Mouse (Mus musculus): Measurements from ENCODE around the gene Saa1.
"Not testable (repeated sequence)": the region's sequence is repeated elsewhere in the genome, so short reads cannot be mapped to it uniquely, and the experiment has no call there.

The Saa1 gene

GRCm38 (mm10) chr7:46742880-46743279 is at the start of gene Saa1:
Gene Saa1, minus strand, starts transcription at chr7:46742980.
- not testable (repeated sequence) for DNase-seq (ENCODE audit: low read depth, low spot score)

- no peak for DNase-seq (ENCODE audit: low read depth, low spot score)
These were observed 46.5 kb upstream of the Saa1 start for GRCm38 (mm10) chr7:46789177-46789849.

- DNase-seq (ENCODE audit: low read depth, low spot score), result peak; percentile 73
These were observed 27.9 kb upstream of the Saa1 start for GRCm38 (mm10) chr7:46770706-46771105.

GRCm38 (mm10) chr7:46768451-46768850 is 25.7 kb upstream of the Saa1 start:
- DNase-seq (ENCODE audit: low read depth, low spot score), result no peak

GRCm38 (mm10) chr7:46767371-46767770 is 24.6 kb upstream of the Saa1 start:
- DNase-seq (ENCODE audit: low read depth, low spot score), result no peak

- no peak for DNase-seq (ENCODE audit: low read depth, low spot score)
These were observed 21.9 kb upstream of the Saa1 start for GRCm38 (mm10) chr7:46764672-46765071.

- DNase-seq (ENCODE audit: low read depth, low spot score), result no peak
These were observed 19.8 kb upstream of the Saa1 start for GRCm38 (mm10) chr7:46762601-46763000.

- DNase-seq (ENCODE audit: low read depth, low spot score), result no peak
These were observed 18.4 kb upstream of the Saa1 start for GRCm38 (mm10) chr7:46761049-46761795.

- DNase-seq (ENCODE audit: low read depth, low spot score), result no peak
These were observed 8.7 kb upstream of the Saa1 start, which contains the start of gene Saa2 for GRCm38 (mm10) chr7:46751490-46751889. Gene Saa2, plus strand, starts transcription at chr7:46751790.

GRCm38 (mm10) chr7:46748459-46748858 is 5.7 kb upstream of the Saa1 start:
- no peak for DNase-seq (ENCODE audit: low read depth, low spot score)

GRCm38 (mm10) chr7:46746381-46746780 is 3.6 kb upstream of the Saa1 start:
- DNase-seq (ENCODE audit: low read depth, low spot score), result no peak

- DNase-seq (ENCODE audit: low read depth, low spot score), result no peak
These were observed 3.0 kb upstream of the Saa1 start for GRCm38 (mm10) chr7:46745816-46746215.

GRCm38 (mm10) chr7:46740041-46740440 is 2.7 kb downstream of the Saa1 start:
- not testable (repeated sequence) for DNase-seq (ENCODE audit: low read depth, low spot score)

GRCm38 (mm10) chr7:46738561-46739460 is 4.0 kb downstream of the Saa1 start:
- DNase-seq (ENCODE audit: low read depth, low spot score), result no peak

- no peak for DNase-seq (ENCODE audit: low read depth, low spot score)
These were observed 7.8 kb downstream of the Saa1 start for GRCm38 (mm10) chr7:46734983-46735382.

- DNase-seq (ENCODE audit: low read depth, low spot score), result no peak
These were observed 10.3 kb downstream of the Saa1 start, which contains the start of gene Saa4 for GRCm38 (mm10) chr7:46732458-46732857. Gene Saa4, minus strand, starts transcription at chr7:46732603.

GRCm38 (mm10) chr7:46727584-46727983 is 15.2 kb downstream of the Saa1 start:
- no peak for DNase-seq (ENCODE audit: low read depth, low spot score)

- no peak for DNase-seq (ENCODE audit: low read depth, low spot score)
These were observed 18.4 kb downstream of the Saa1 start for GRCm38 (mm10) chr7:46724396-46724795.

GRCm38 (mm10) chr7:46723849-46724248 is 18.9 kb downstream of the Saa1 start:
- no peak for DNase-seq (ENCODE audit: low read depth, low spot score)

- no peak for DNase-seq (ENCODE audit: low read depth, low spot score)
These were observed 19.4 kb downstream of the Saa1 start for GRCm38 (mm10) chr7:46723354-46723753.

GRCm38 (mm10) chr7:46720460-46720859 is 22.3 kb downstream of the Saa1 start:
- no peak for DNase-seq (ENCODE audit: low read depth, low spot score)

- DNase-seq (ENCODE audit: low read depth, low spot score), result no peak
These were observed 23.3 kb downstream of the Saa1 start for GRCm38 (mm10) chr7:46719526-46719925.
